Mouse (Mus musculus) layer of hippocampus, adult 9-11 months (tissue): ENCODE data around the gene Cad.
"Not testable (repeated sequence)": the region's sequence is repeated elsewhere in the genome, so short reads cannot be mapped to it uniquely, and the experiment has no call there.

ENCODE experiments used
- DNase-seq: peaks from one replicate; pipeline ENCODE4 v3.0.0; 2022

Cad gene

GRCm38 (mm10) chr5:31054261-31055215, at the start of gene Cad:
Gene Cad, plus strand, starts transcription at chr5:31054780.
- DNase-seq = peak; percentile 92

- DNase-seq = no peak
These were observed 41.8 kb upstream of the Cad start for GRCm38 (mm10) chr5:31012737-31013136.

- no peak for DNase-seq
These were observed 38.7 kb upstream of the Cad start for GRCm38 (mm10) chr5:31015913-31016312.

- DNase-seq = not testable (repeated sequence)
These were observed 32.8 kb upstream of the Cad start for GRCm38 (mm10) chr5:31021790-31022189.

- no peak for DNase-seq
These were observed 31.9 kb upstream of the Cad start for GRCm38 (mm10) chr5:31022690-31023089.

GRCm38 (mm10) chr5:31023254-31023653, 31.3 kb upstream of the Cad start:
- DNase-seq = no peak

GRCm38 (mm10) chr5:31024641-31025040, 29.9 kb upstream of the Cad start:
- no peak for DNase-seq

GRCm38 (mm10) chr5:31030926-31031325, 23.7 kb upstream of the Cad start:
- no peak for DNase-seq

GRCm38 (mm10) chr5:31031508-31031907, 23.1 kb upstream of the Cad start:
- DNase-seq = no peak

GRCm38 (mm10) chr5:31034669-31035068, 19.9 kb upstream of the Cad start:
- DNase-seq = no peak

- DNase-seq = not testable (repeated sequence)
These were observed 18.0 kb upstream of the Cad start for GRCm38 (mm10) chr5:31036556-31036955.

- DNase-seq = no peak
These were observed 16.3 kb upstream of the Cad start for GRCm38 (mm10) chr5:31038171-31038845.

GRCm38 (mm10) chr5:31046416-31046815, 8.2 kb upstream of the Cad start:
- no peak for DNase-seq

GRCm38 (mm10) chr5:31047074-31047473, 7.5 kb upstream of the Cad start:
- DNase-seq = no peak

- peak; percentile 98 for DNase-seq
These were observed 6.5 kb upstream of the Cad start, which contains the start of gene Atraid for GRCm38 (mm10) chr5:31047848-31048762. Gene Atraid, plus strand, starts transcription at chr5:31048312.

- peak; percentile 32 for DNase-seq
These were observed 5.6 kb upstream of the Cad start, which contains the start of gene Slc5a6 for GRCm38 (mm10) chr5:31048763-31049641. Gene Slc5a6, minus strand, starts transcription at chr5:31048924.

GRCm38 (mm10) chr5:31050427-31050826, 4.2 kb upstream of the Cad start:
- DNase-seq = no peak

- DNase-seq = not testable (repeated sequence)
These were observed 852 bp upstream of the Cad start for GRCm38 (mm10) chr5:31053728-31054127.

GRCm38 (mm10) chr5:31055216-31056140, 898 bp downstream of the Cad start:
- no peak for DNase-seq

GRCm38 (mm10) chr5:31069810-31070209, 15.2 kb downstream of the Cad start:
- no peak for DNase-seq
